Mouse (Mus musculus) ES-E14 (cell line): ENCODE measurements at regions not wholly inside any gene's neighbourhood (a gene's known extent, or its start where the extent isn't known, plus 50 kb on each side); places are given as distances from the start of the nearest gene placed in this dataset.

Source experiments
- DNase-seq: peaks from one replicate; pipeline ENCODE4 v3.0.0-alpha.2; 2013; ENCODE audit warnings: low read depth, low spot score
- H3K27ac ChIP-seq: 2 replicates; pipeline ENCODE4 v1.5.1; 2012; ENCODE audit warnings: low read depth, mild to moderate bottlenecking, low read length, moderate library complexity, mixed read lengths; ENCODE audit not compliant: poor library complexity, insufficient read depth, severe bottlenecking
- H3K36me3 ChIP-seq: 2 replicates; pipeline ENCODE4 v1.6.1; 2012; ENCODE audit warnings: mild to moderate bottlenecking, low read length, moderate library complexity, mixed read lengths; ENCODE audit not compliant: control insufficient read depth, poor library complexity, insufficient read depth, severe bottlenecking
- H3K4me1 ChIP-seq, 2 experiments: fragments of 150-350 bp in 1 of 2; sonication (generic) in 1 of 2; 2 replicates each; pipeline ENCODE4 v1.6.1; 2012; ENCODE audit warnings: low read length in 2 of 2, mild to moderate bottlenecking in 1 of 2, mixed read lengths in 1 of 2; ENCODE audit not compliant: control insufficient read depth in 2 of 2, insufficient read depth in 2 of 2, poor library complexity in 1 of 2
- H3K4me3 ChIP-seq, 2 experiments: fragments of 150-350 bp in 1 of 2; sonication (generic) in 1 of 2; 2 replicates each; pipeline ENCODE4 v1.5.1; 2012; ENCODE audit warnings: low read length in 2 of 2, low read depth in 1 of 2, mild to moderate bottlenecking in 1 of 2, mixed read lengths in 1 of 2; ENCODE audit not compliant: insufficient read depth in 1 of 2, poor library complexity in 1 of 2, severe bottlenecking in 1 of 2
- H3K9ac ChIP-seq: 2 replicates; pipeline ENCODE4 v1.6.1; 2012; ENCODE audit warnings: low read depth, mild to moderate bottlenecking, low read length, mixed read lengths; ENCODE audit not compliant: poor library complexity, insufficient read depth, severe bottlenecking
- H3K9me3 ChIP-seq: fragments of 150-350 bp; sonication (generic); 2 replicates; pipeline ENCODE4 v1.6.1; 2012; ENCODE audit warnings: low read depth, mild to moderate bottlenecking, low read length; ENCODE audit not compliant: control insufficient read depth, insufficient read depth
- CHD2 ChIP-seq: IDR thresholded peaks from 2 replicates; pipeline ENCODE4 v1.6.1; 2014; ENCODE audit warnings: mild to moderate bottlenecking, low read depth, low read length, inconsistent platforms
- HCFC1 ChIP-seq: IDR thresholded peaks from 2 replicates; pipeline ENCODE4 v1.6.1; 2012; ENCODE audit warnings: low read length, inconsistent platforms, borderline replicate concordance; ENCODE audit not compliant: insufficient read depth
- MAFK ChIP-seq: IDR thresholded peaks from 2 replicates; pipeline ENCODE4 v1.6.1; 2014; ENCODE audit warnings: mild to moderate bottlenecking, low read depth, low read length, inconsistent platforms; ENCODE audit not compliant: insufficient read depth
- ZC3H11A ChIP-seq: IDR thresholded peaks from 2 replicates; pipeline ENCODE4 v1.6.1; 2012; ENCODE audit warnings: low read depth, mild to moderate bottlenecking, inconsistent platforms, low read length, borderline replicate concordance
- ZNF384 ChIP-seq: IDR thresholded peaks from 2 replicates; pipeline ENCODE4 v1.6.1; 2012; ENCODE audit warnings: low read depth, low read length, inconsistent platforms
- in situ Hi-C, 2 experiments: fragments of 600-800 bp; cut with MboI; formaldehyde crosslinking; loops; one replicate each; pipeline ENCODE4 v1.15.1; 2025; ENCODE audit warnings: low sequenced_read_pairs in 2 of 2, inconsistent platforms in 1 of 2; ENCODE audit not compliant: unreplicated experiment in 2 of 2

- Histone ChIP-seq H3K9ac (no peak overlapping the region), H3K4me3 (no peak overlapping the region), H3K4me1 (peaks cover 2 to 4% of the 10 kb centered on the region in 2 experiments; a peak in 1 of 4 replicates), H3K36me3 (no peaks in the 10 kb centered on the region), H3K27ac (no peak overlapping the region), H3K9me3 (no peaks in the 10 kb centered on the region)
- no peak for TF ChIP-seq ZNF384
- TF ChIP-seq CHD2, result no peak
- TF ChIP-seq HCFC1, result no peak
- no peak for TF ChIP-seq MAFK
- no peak for TF ChIP-seq ZC3H11A
- in situ Hi-C loops, result no loop called here
- no peak for DNase-seq
These were observed 84.3 kb upstream of the Ado start for GRCm38 (mm10) chr10:67633063-67633462.

GRCm38 (mm10) chr10:67623338-67623737, 74.6 kb upstream of the Ado start:
- in situ Hi-C loops, result no loop called here
- no peak overlapping the region for H3K27ac ChIP-seq
- TF ChIP-seq ZC3H11A (no peak), MAFK (no peak), HCFC1 (no peak)
- H3K9ac ChIP-seq, result no peak overlapping the region
- no peaks in the 10 kb centered on the region for H3K36me3 ChIP-seq
- H3K4me3 ChIP-seq, result no peak overlapping the region
- no peak for DNase-seq
- no peaks in the 10 kb centered on the region for H3K9me3 ChIP-seq
- H3K4me1 ChIP-seq, result no peaks in the 10 kb centered on the region

GRCm38 (mm10) chr10:67620018-67620417, 71.3 kb upstream of the Ado start:
- in situ Hi-C loops, result no loop called here
- H3K9ac ChIP-seq, result no peak overlapping the region
- no peak overlapping the region for H3K27ac ChIP-seq
- no peaks in the 10 kb centered on the region for H3K36me3 ChIP-seq
- no peak for TF ChIP-seq CHD2
- no peak for TF ChIP-seq ZC3H11A
- no peak for TF ChIP-seq MAFK
- no peak for TF ChIP-seq ZNF384
- TF ChIP-seq HCFC1, result no peak
- H3K9me3 ChIP-seq, result no peaks in the 10 kb centered on the region
- no peak for DNase-seq
- H3K4me3 ChIP-seq, result no peak overlapping the region
- H3K4me1 ChIP-seq, result no peaks in the 10 kb centered on the region

GRCm38 (mm10) chr10:67618112-67618511, 69.4 kb upstream of the Ado start:
- Histone ChIP-seq H3K9ac (no peak overlapping the region), H3K36me3 (no peaks in the 10 kb centered on the region)

GRCm38 (mm10) chr10:67615016-67615415, 66.3 kb upstream of the Ado start:
- H3K4me1 ChIP-seq, result no peaks in the 10 kb centered on the region
- in situ Hi-C loops, result no loop called here
- H3K9ac ChIP-seq, result no peak overlapping the region
- DNase-seq, result no peak
- TF ChIP-seq CHD2 (no peak), ZNF384 (no peak), ZC3H11A (no peak), MAFK (no peak), HCFC1 (no peak)
- no peak overlapping the region for H3K27ac ChIP-seq
- no peaks in the 10 kb centered on the region for H3K9me3 ChIP-seq
- no peak overlapping the region for H3K4me3 ChIP-seq
- no peaks in the 10 kb centered on the region for H3K36me3 ChIP-seq

More at GRCm38 (mm10) chr10:67618112-67618511, 69.4 kb upstream of the Ado start:
- no peaks in the 10 kb centered on the region for H3K4me1 ChIP-seq
- no peak overlapping the region for H3K27ac ChIP-seq
- in situ Hi-C loops, result no loop called here
- no peaks in the 10 kb centered on the region for H3K9me3 ChIP-seq
- TF ChIP-seq HCFC1 (no peak), MAFK (no peak), ZC3H11A (no peak), CHD2 (no peak), ZNF384 (no peak)
- DNase-seq, result no peak
- no peak overlapping the region for H3K4me3 ChIP-seq
